Mouse (Mus musculus) lung, postnatal 36 days (tissue): Measurements from ENCODE around the gene Fam43b.

Source experiments
- DNase-seq: peaks from one replicate; pipeline ENCODE4 v3.0.0; 2022; ENCODE audit warnings: mixed read lengths

The Fam43b gene

DNA sequence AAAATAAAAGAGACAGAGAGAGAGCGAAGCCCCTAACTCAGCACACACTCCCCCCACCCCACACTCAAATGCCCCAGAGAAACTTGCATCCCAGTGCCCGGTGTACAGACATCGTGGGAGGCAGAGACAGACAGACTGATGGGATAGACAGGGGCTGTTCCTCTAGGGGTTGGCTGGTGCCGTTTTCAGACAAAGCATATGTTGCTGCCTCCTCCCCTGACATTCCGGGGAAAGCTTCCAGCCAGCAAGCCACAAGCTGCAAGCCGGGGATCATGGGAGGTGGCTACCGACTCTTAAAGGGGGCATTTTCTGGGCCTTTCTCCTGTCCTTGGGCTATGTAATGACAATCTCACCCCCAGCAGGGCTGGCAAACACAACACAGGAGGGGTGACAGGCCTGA, 2.6 kb downstream of the Fam43b start:
- DNase-seq, result no peak

GRCm38 (mm10) chr4:138383789-138384188, 12.5 kb downstream of the Fam43b start:
- no peak for DNase-seq

GRCm38 (mm10) chr4:138382462-138382861, 13.9 kb downstream of the Fam43b start:
- no peak for DNase-seq

DNA sequence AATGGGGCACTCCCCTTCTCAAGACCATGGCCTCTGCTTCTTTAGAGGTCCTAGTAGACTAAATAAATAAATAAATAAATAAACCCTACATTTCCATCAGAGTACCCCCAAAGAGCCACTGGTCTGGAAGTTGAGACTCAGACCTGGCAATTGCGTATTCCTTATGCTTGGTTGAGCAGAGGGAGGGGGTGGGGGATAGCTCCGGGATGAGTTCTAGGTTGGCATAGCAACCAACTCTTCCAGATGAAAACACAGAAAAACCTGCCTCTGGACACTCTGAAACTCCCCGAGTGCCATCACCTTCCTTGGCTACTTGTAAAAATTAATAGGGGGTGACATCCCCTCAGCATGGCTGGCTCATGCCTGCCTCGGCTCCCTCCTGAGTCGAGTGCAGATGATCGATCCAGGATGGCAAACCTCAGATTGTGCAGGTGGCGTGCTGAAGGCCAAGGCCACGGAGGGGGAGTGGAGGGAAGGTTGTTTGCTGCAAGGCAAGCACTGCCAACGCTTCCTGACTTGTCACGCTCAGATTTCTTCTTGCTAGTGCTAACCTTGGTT, 16.1 kb downstream of the Fam43b start:
- no peak for DNase-seq

- peak; percentile 89 for DNase-seq
Measured at GRCm38 (mm10) chr4:138379091-138379840, 17.1 kb downstream of the Fam43b start.

- DNase-seq, result peak; percentile 67
Measured at GRCm38 (mm10) chr4:138377526-138377925, 18.8 kb downstream of the Fam43b start.

DNA sequence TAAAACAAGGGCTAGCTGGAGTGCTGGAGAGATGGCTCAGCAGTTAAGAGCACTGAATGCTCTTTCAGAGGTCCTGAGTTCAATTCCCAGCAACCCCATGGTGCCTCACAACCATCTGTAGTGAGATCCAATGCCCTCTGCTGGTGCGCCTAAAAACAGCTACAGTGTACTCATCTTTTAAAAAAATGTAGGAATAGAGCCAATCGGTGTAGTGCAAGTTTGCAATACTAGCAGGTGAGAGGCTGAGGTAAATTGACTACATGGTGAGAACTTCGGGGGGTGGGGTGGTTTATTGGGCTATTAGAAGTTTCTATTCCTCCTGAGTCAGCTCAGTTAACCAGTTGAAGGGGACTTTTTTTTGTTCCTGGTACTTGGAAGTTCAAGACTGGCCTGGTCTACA, 21.2 kb downstream of the Fam43b start:
- no peak for DNase-seq

DNA sequence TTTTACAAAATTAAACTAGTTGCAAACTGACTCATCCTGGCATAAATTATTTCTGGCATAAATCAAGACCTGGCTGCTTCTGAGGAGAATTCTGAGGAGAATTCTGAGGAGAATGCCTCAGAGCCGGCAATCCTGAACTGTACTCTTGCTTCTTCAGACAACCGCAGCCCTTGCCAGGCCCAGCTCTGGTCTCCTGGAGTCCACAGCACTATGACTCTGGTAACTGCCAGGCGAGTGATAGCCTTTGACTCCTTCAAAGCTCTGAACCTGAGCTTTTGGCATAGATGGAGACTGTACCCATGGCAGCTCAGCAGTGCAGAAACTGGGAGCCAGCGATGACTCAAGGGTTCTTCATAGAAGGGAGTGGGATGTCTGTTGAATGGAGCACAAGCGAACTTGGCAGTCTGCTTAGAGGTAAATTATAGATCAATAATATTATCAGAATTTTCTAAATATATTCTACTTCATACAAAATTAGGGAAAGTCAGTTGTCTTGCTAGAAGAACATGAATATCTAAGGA, 25.3 kb downstream of the Fam43b start:
- no peak for DNase-seq

GRCm38 (mm10) chr4:138368498-138369260, 27.6 kb downstream of the Fam43b start:
- peak; percentile 6 for DNase-seq

- DNase-seq, result peak; percentile 92
Measured at GRCm38 (mm10) chr4:138367641-138368497, 28.5 kb downstream of the Fam43b start, which contains the start of gene Cda. Gene Cda (minus strand): TSS chr4:138367992.

DNA sequence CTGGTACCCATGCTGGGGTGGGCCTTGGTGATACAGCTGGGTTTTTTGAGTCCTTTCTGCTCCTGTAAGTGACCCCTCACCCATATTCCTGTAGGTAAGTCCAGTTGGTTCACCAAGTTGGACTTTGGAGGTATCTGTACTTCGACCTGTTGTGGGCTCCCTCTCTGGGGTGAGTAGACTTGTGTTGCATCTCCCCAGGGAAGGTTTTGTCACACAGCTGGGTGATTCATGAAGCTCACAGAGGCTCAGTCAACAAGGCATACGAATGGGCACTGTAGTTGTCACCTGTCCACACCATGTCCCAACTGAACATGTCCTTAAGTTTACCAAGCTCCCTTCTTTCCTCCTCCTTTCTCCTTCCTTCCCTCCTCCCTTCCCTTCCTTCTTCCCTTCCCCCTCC, 29.8 kb downstream of the Fam43b start:
- DNase-seq, result no peak

GRCm38 (mm10) chr4:138363511-138363910, 32.8 kb downstream of the Fam43b start:
- no peak for DNase-seq

GRCm38 (mm10) chr4:138362883-138363282, 33.4 kb downstream of the Fam43b start:
- DNase-seq, result no peak

DNA sequence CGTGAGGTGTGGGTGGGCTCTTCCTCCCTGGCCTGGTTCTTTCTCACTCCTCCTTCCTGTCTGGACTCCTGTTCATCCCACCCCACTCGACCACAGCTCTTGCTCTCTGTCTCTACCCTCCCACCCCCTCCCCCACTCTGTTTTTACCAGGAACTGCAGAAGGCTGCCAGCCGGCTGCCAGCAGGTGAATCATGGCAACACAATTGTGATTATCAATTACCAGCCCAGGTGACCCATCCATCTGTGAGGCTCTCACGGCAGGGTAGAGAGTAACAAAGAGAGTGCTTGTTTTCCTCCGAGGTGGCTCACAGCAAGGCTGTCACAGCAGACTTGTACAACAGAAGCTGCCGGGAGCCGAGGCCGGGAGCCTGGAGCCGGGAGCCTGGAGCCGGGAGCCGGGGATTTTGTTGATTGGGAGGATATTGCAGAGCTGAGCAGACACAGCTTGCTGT, 34.9 kb downstream of the Fam43b start:
- no peak for DNase-seq

DNA sequence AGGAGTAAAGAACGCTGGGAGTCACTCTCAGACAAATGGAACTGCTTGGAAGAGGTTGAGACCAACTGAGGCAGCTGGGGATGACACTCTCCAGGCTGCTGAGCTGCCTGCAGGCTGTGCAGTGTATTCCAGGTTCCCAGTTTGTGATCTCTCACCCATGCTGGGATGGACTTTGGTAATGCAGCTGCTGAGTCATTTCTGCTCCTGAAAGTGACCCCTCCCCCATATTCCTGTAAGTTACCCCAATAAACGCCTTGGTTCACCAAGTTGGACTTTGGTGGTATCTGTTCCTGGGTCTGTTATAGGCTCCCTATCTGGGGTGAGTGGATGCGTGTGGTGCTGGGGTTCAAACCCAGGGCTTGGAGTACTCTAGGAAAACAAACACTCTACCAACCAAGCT, 38.2 kb downstream of the Fam43b start:
- DNase-seq, result no peak

- peak; percentile 49 for DNase-seq
Measured at GRCm38 (mm10) chr4:138356551-138356950, 39.8 kb downstream of the Fam43b start.

GRCm38 (mm10) chr4:138356141-138356540, 40.2 kb downstream of the Fam43b start:
- DNase-seq, result peak; percentile 30

GRCm38 (mm10) chr4:138355496-138355895, 40.8 kb downstream of the Fam43b start:
- no peak for DNase-seq

DNA sequence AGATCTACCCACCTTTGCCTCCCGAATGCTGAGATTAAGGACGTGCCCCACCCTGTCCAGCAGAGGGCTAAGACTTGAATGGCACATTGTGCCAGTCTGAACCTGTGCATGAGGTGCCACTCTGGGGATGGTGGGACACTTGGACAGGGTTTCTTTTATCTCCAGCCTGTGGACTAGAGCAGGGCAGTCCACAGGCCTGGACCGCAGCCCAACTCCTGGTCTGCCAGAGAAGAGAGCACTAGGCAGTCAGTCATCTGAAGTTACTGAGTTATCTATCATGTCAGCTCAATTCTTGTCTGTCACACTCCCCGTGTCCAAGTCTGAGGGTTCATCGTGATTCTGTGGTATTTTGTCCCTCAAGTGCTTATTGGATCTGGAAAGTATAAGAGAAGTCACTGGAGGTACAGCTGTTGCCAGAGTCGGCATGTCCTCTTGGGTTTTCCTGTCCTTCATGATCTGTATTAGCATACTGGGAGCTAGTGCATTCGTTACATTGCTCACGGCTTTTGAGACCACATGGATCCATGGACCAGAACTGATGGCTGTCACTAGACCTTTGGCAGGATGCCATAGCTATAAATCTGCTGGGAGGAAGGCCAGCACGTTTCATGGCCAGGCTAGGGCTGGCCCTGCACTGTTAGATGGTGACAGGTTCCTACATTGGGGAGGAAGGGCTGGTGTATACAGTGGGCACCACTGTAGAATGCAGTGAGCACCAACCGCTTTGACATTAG, 42.7 kb downstream of the Fam43b start:
- DNase-seq, result no peak

DNA sequence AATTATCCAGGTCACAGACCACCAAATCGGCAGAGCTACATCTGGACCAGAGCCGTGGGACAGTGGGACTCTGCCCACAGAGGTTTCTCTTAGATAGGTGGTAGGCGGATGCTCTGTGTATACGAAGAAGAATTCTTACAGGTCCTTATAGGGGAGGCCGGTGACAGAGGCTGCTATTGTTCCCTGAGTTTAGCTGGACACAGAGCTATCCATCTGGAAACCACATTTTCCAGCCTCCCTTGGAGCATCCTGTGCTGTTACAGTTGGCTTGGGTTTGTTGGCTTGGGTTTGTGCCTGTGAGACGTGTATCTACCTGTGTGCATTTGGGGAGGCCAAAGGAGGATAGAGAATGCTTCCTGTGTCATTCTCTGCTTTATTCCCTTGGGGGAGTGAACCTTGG, 43.6 kb downstream of the Fam43b start:
- no peak for DNase-seq

- no peak for DNase-seq
Measured at GRCm38 (mm10) chr4:138351821-138352220, 44.5 kb downstream of the Fam43b start.

- DNase-seq, result no peak
Measured at GRCm38 (mm10) chr4:138348716-138349115, 47.6 kb downstream of the Fam43b start.
